29 mouse cellular contexts compared by ENCODE assay signal in genomic region chr5:121311576-121311975, GRCm38 (mm10).
A peak's percentile ranks its signal among the peaks of the same experiment; 100 is the strongest.
DNase-seq lines count a peak whose midpoint lies in the region; ATAC-seq lines count a peak whose summit lies in the region.
"Had no signal": no experiment of that assay in that cellular context is flagged by ENCODE, and none has a peak within 500 bp of the region (broad histone marks: within the 10 kb centered on the region; RNA-seq: fewer than 3 reads in every experiment).

No protein-coding gene starts in this region.

- H3K9ac ChIP-seq in midbrain, embryonic 13.5 days (replicated peaks) = no peak overlapping the region
- H3K9ac ChIP-seq: embryonic facial prominence, embryonic 13.5 days; forebrain, embryonic 12.5 days; forebrain, embryonic 15.5 days; heart, embryonic 12.5 days; heart, embryonic 15.5 days; hindbrain, embryonic 14.5 days had no signal

- peaks cover 98% of the 10 kb centered on the region for H3K36me3 ChIP-seq in midbrain, embryonic 13.5 days

- no peaks in the 10 kb centered on the region for H3K9me3 ChIP-seq in midbrain, embryonic 13.5 days
- H3K9me3 ChIP-seq: embryonic facial prominence, embryonic 10.5 days; embryonic facial prominence, embryonic 13.5 days; forebrain, embryonic 12.5 days; forebrain, embryonic 15.5 days; G1E; heart, embryonic 12.5 days; heart, embryonic 15.5 days had no signal

- peak; percentile 9 for DNase-seq in adrenal gland, postnatal 10 days
- no peak for DNase-seq in adrenal gland, adult 8-10 months
- peak; percentile 15 for DNase-seq in adipocyte (ENCODE audit: low spot score)
- no peak for DNase-seq in natural killer cell, adult 2 months (ENCODE audit: low spot score in 2 of 2)
- DNase-seq: adrenal gland, postnatal 36 days; B cell, adult 2 months; cerebellum, adult 18-20 months; cerebellum, adult 9-10 months; cerebellum, postnatal 25 days; gastrocnemius, postnatal 25 days; heart, adult 2 months; heart, postnatal 10 days; heart, postnatal 36 days had no signal

- peak; percentile 87 for ATAC-seq in megakaryocyte, adult 5-6 weeks (ENCODE audit: poor library complexity, severe bottlenecking)
- ATAC-seq in neutrophil, adult 5-6 weeks (ENCODE audit: extremely low read depth, insufficient number of reproducible peaks, low FRiP score, poor library complexity, severe bottlenecking) = peak; percentile 30; the same call in 1 of the 2 replicates
- ATAC-seq in midbrain, embryonic 13.5 days = no peak
- ATAC-seq: forebrain, embryonic 15.5 days; hindbrain, postnatal 0 days; inflammation-experienced regulatory T-cells, adult 6 months; intestine, embryonic 16.5 days had no signal

- no peak overlapping the region for H3K4me3 ChIP-seq in midbrain, embryonic 13.5 days (replicated peaks)
- H3K4me3 ChIP-seq: embryonic facial prominence, embryonic 10.5 days; embryonic facial prominence, embryonic 13.5 days; erythroblast, embryonic 14.5 days; forebrain, embryonic 12.5 days; forebrain, embryonic 15.5 days; heart, adult 2 months; heart, embryonic 12.5 days; heart, embryonic 15.5 days had no signal

- no peak overlapping the region for H3K27ac ChIP-seq in midbrain, embryonic 13.5 days
- H3K27ac ChIP-seq: embryonic facial prominence, embryonic 10.5 days; embryonic facial prominence, embryonic 13.5 days; forebrain, embryonic 12.5 days; forebrain, embryonic 15.5 days; heart, adult 2 months; heart, embryonic 15.5 days; hindbrain, embryonic 14.5 days; hindbrain, postnatal 0 days had no signal

- H3K4me1 ChIP-seq in midbrain, embryonic 13.5 days (replicated peaks) = no peaks in the 10 kb centered on the region
- H3K4me1 ChIP-seq: embryonic facial prominence, embryonic 10.5 days; embryonic facial prominence, embryonic 13.5 days; forebrain, embryonic 12.5 days; forebrain, embryonic 15.5 days; heart, embryonic 12.5 days; heart, embryonic 15.5 days had no signal

- H3K27me3 ChIP-seq in midbrain, embryonic 13.5 days = no peaks in the 10 kb centered on the region
- H3K27me3 ChIP-seq: CH12.LX; embryonic facial prominence, embryonic 13.5 days; forebrain, embryonic 12.5 days; forebrain, embryonic 15.5 days; heart, embryonic 12.5 days; heart, embryonic 15.5 days had no signal

- 96% methylated on average over 8 of the region's 8 CpGs for WGBS in midbrain, embryonic 13.5 days

- H3K4me2 ChIP-seq in midbrain, embryonic 13.5 days (replicated peaks) = no peak overlapping the region
- H3K4me2 ChIP-seq: embryonic facial prominence, embryonic 13.5 days; forebrain, embryonic 12.5 days; forebrain, embryonic 15.5 days; heart, embryonic 12.5 days; heart, embryonic 15.5 days; hindbrain, embryonic 14.5 days had no signal

Comparison
In these comparisons a context has a peak if more than half of its experiments do, and no peak if none do; other contexts are left out.
1. DNase-seq: peak in adrenal gland, postnatal 10 days (single experiment) and adipocyte (single experiment); none in adrenal gland, adult 8-10 months (single experiment) and natural killer cell, adult 2 months (0 of 2).